Mouse (Mus musculus) stomach, embryonic 16.5 days (tissue): ENCODE results near the gene Egfl6. TPM values are rescaled to one million over a fixed set of nuclear protein-coding genes. Genes with fewer than 3 reads are reported as not detected.

Experiments used
- ATAC-seq: fragments of 200-750 bp; cut with Nextera tagmentation; 2 replicates; pipeline ENCODE4 v1.8.0; 2017; ENCODE audit warnings: moderate number of reproducible peaks, moderate TSS enrichment; ENCODE audit not compliant: insufficient read depth, low FRiP score
- H3K27ac ChIP-seq: fragments of 300-500 bp; sonication (generic); 2 replicates; pipeline ENCODE4 v1.5.1; 2014; ENCODE audit warnings: low read length
- H3K27me3 ChIP-seq: fragments of 300-500 bp; sonication (generic); 2 replicates; pipeline ENCODE4 v1.6.1; 2014; ENCODE audit warnings: low read length, control low read depth, mixed read lengths; ENCODE audit not compliant: control insufficient read depth, insufficient read depth
- H3K36me3 ChIP-seq: fragments of 300-500 bp; sonication (generic); 2 replicates; pipeline ENCODE4 v1.6.1; 2014; ENCODE audit warnings: low read length; ENCODE audit not compliant: control insufficient read depth, insufficient read depth
- H3K4me1 ChIP-seq: fragments of 300-500 bp; sonication (generic); 2 replicates; pipeline ENCODE4 v1.6.1; 2014; ENCODE audit warnings: low read length, control low read depth, mixed read lengths; ENCODE audit not compliant: control insufficient read depth, insufficient read depth
- H3K4me2 ChIP-seq: fragments of 300-500 bp; sonication (generic); 2 replicates; pipeline ENCODE4 v1.6.1; 2014; ENCODE audit warnings: low read depth, low read length, mixed read lengths
- H3K4me3 ChIP-seq: fragments of 300-500 bp; sonication (generic); replicated peaks from 2 replicates; pipeline ENCODE4 v1.5.1; 2014; ENCODE audit warnings: mild to moderate bottlenecking, low read length
- H3K9ac ChIP-seq: fragments of 300-500 bp; sonication (generic); 2 replicates; pipeline ENCODE4 v1.6.1; 2014; ENCODE audit warnings: low read length
- H3K9me3 ChIP-seq: fragments of 300-500 bp; sonication (generic); replicated peaks from 2 replicates; pipeline ENCODE4 v1.6.1; 2016; ENCODE audit warnings: low read length, control low read depth; ENCODE audit not compliant: control insufficient read depth
- WGBS: fragments of 180-500 bp; shearing (Covaris S2); extraction: QIAGEN DNeasy Blood & Tissue Kit; methylation state at CpG from one replicate; pipeline ENCODE4 v1.1.7; 2014; 5-methylcytosine and 5-hydroxymethylcytosine counted together
- polyA plus RNA-seq: library from polyadenylated mRNA; unstranded; fragments of >200 nt; fragmentation: Nextera tagmentation; extraction: Ambion mirVana; gene quantifications from 2 replicates; pipeline ENCODE4 v1.2.1, GENCODE M21; 2015

Gene Egfl6
- polyA plus RNA-seq, 1 experiment from 2014 or later = 20.7 TPM

DNA sequence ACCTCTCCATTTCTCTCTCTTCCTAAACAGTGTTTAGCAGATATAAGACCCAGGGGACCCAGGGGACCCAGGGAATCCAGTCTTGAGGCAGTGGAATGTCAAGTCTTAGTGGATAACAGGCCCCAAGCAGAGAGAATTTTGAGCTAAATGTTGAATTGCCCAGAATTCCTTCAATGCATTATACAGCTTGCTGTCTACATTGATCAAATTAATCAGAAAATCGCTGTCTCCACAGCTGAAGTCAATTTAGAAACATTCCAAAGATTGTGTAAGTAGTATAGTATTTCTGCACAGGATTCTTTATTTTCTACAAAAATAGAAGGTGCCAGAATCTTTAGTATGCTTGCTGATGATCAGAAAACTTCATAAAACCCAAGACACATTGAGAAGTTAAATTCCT, 9.4 kb downstream of the Egfl6 start:
- Histone ChIP-seq H3K4me1 (no peaks in the 10 kb centered on the region), H3K27me3 (no peaks in the 10 kb centered on the region), H3K9ac (no peak overlapping the region), H3K4me2 (no peak overlapping the region), H3K27ac (no peak overlapping the region), H3K9me3 (no peaks in the 10 kb centered on the region), H3K4me3 (no peak overlapping the region), H3K36me3 (no peaks in the 10 kb centered on the region)
- ATAC-seq = no peak
- WGBS = 68% methylated on average over 1 of the region's 1 CpGs

DNA sequence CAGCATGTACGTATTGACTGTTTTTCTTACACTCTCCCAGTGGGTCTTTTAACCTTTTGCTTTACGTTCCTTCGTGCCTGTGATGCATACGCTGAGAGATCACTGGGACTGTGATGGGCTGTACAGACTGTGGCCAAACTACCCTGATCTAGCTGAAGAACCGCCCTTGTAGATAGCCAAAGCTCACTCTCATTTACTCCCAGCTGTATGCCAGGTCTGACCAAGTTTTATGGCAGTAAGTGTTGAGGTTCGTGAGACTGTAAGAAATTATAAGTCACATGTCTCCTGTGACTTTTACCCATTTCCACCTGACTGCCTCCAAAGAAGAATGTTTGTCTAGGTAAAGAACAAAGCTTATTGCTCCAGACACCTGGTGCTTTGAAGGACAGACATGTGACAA, 19.5 kb downstream of the Egfl6 start:
- Histone ChIP-seq H3K4me3 (no peak overlapping the region), H3K27me3 (no peaks in the 10 kb centered on the region; the same call in 1 of the 2 replicates), H3K9me3 (no peaks in the 10 kb centered on the region), H3K4me1 (no peaks in the 10 kb centered on the region), H3K4me2 (no peak overlapping the region), H3K27ac (no peak overlapping the region), H3K9ac (no peak overlapping the region), H3K36me3 (no peaks in the 10 kb centered on the region)
- ATAC-seq = no peak; the same call in 1 of the 2 replicates
- 86% methylated on average over 6 of the region's 6 CpGs for WGBS

DNA sequence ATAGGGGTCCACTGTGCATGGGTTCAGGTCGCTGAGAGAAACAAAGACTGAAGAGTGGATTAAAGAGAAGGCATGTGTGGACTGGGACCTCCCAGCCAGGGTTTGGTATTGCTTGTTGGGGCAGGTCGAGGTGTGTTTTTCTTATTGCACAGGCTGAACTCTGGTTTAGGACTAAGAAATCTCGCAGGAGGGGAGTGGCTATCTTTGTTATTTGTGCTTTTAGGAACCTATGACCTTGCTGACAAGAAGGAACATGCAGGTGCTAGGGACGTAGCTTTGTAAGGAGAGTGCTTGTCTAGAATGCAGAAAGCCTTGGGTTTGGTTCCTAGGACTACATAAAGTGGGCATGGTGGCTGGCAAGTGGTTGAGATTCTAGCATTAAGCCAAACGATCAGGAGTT, 20.1 kb downstream of the Egfl6 start:
- ATAC-seq = peak; percentile 60; the same call in 1 of the 2 replicates
- H3K9ac ChIP-seq = no peak overlapping the region
- no peaks in the 10 kb centered on the region; the same call in 1 of the 2 replicates for H3K27me3 ChIP-seq
- H3K27ac ChIP-seq = peak overlapping the region; percentile 33; the same call in 1 of the 2 replicates
- no peak overlapping the region for H3K4me3 ChIP-seq
- no peaks in the 10 kb centered on the region for H3K36me3 ChIP-seq
- H3K4me1 ChIP-seq = no peaks in the 10 kb centered on the region
- no peak overlapping the region for H3K4me2 ChIP-seq
- H3K9me3 ChIP-seq = no peaks in the 10 kb centered on the region
- WGBS = 51% methylated on average over 5 of the region's 5 CpGs

DNA sequence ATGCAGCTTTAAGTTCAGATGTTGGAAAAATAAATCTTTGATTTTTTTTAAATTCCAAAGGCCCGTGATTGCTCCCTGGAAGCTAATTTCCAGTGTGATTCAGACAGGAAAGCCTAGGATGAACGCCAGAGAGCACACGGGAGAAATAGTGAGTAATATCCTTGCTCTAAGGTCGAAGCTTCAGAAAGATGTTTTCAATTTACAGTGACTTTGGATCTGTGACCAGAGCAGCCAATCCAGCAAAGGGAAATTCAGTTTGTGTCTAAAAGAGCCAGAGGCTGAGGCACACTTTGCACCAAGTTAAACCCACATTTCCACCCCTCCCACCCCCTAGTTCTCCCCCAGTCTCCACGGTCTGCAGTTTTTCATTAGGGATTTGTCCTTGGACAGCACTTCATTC, 20.6 kb downstream of the Egfl6 start:
- no peaks in the 10 kb centered on the region for H3K9me3 ChIP-seq
- H3K27me3 ChIP-seq = no peaks in the 10 kb centered on the region; the same call in 1 of the 2 replicates
- H3K4me1 ChIP-seq = no peaks in the 10 kb centered on the region
- H3K4me3 ChIP-seq = no peak overlapping the region
- H3K36me3 ChIP-seq = no peaks in the 10 kb centered on the region
- no peak overlapping the region for H3K9ac ChIP-seq
- H3K27ac ChIP-seq = peak overlapping the region; percentile 33; the same call in 1 of the 2 replicates
- 52% methylated on average over 5 of the region's 5 CpGs for WGBS
- no peak for ATAC-seq
- H3K4me2 ChIP-seq = no peak overlapping the region

DNA sequence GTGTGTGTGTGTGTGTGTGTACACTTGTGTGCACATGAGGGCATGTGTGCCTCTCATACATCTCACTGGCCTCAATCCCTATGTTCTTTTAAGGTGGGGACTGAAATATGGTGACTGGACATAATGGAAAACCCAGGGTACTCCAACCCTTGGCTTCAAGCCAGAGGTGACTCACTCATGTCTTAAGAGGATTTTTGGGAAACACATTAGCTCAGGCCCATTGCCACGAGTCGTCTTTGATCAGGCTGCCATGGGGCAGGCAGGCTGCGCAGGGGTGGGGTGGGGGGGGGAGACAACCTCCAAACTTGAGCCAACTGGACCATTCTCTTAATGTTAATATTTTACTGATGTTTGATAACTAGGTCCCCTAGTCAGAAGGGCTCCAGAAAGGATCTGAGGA, 26.2 kb downstream of the Egfl6 start:
- H3K9ac ChIP-seq = no peak overlapping the region
- no peak overlapping the region for H3K27ac ChIP-seq
- H3K4me3 ChIP-seq = no peak overlapping the region
- H3K36me3 ChIP-seq = no peaks in the 10 kb centered on the region
- no peaks in the 10 kb centered on the region; the same call in 1 of the 2 replicates for H3K27me3 ChIP-seq
- no peak for ATAC-seq
- H3K9me3 ChIP-seq = no peaks in the 10 kb centered on the region
- 26% methylated on average over 3 of the region's 3 CpGs for WGBS
- no peaks in the 10 kb centered on the region for H3K4me1 ChIP-seq
- no peak overlapping the region for H3K4me2 ChIP-seq

DNA sequence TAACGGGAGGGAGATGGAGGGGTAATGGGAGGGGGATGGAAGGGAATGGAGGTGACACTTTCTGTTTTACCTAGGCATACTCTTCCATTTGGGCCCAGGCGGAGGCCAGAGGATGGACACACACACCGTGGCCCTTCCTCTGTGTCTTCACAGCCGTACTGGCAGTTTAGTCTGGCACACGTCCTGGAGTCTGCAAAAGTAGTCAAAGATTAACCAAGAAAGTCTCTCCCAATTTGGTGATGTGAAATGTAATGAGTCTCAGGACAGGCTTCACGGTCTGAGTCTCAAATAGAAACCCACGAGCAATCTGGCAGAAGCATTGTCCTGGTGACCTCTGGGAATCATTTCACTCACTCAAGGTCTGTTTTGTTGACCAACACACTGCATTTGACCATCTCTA, 33.2 kb downstream of the Egfl6 start:
- H3K36me3 ChIP-seq = no peaks in the 10 kb centered on the region
- ATAC-seq = no peak
- no peaks in the 10 kb centered on the region for H3K9me3 ChIP-seq
- no peaks in the 10 kb centered on the region; the same call in 1 of the 2 replicates for H3K27me3 ChIP-seq
- no peak overlapping the region for H3K4me3 ChIP-seq
- H3K9ac ChIP-seq = no peak overlapping the region
- H3K27ac ChIP-seq = no peak overlapping the region
- no peak overlapping the region for H3K4me2 ChIP-seq
- H3K4me1 ChIP-seq = no peaks in the 10 kb centered on the region
- WGBS = 75% methylated on average over 7 of the region's 7 CpGs

DNA sequence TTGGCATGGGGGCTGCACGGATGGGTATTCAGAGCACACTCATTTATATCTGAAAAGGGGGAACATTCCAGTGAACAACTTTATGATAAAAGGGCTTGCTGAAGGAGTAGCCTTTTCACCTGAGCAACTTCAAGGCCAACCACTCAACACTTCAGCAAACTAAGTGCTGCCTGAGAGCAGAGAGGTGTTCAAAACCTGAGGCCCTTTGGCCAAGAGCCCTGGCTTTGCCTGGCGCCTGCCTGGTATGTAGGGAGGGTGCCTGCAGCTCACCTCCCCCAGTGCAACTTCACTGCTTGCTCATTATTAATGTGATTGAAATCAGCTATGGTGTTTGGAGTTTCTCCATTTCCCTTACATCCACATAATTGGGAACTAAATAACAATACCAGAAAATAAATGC, 39.0 kb downstream of the Egfl6 start:
- WGBS = 61% methylated on average over 2 of the region's 2 CpGs
- no peak overlapping the region for H3K27ac ChIP-seq

DNA sequence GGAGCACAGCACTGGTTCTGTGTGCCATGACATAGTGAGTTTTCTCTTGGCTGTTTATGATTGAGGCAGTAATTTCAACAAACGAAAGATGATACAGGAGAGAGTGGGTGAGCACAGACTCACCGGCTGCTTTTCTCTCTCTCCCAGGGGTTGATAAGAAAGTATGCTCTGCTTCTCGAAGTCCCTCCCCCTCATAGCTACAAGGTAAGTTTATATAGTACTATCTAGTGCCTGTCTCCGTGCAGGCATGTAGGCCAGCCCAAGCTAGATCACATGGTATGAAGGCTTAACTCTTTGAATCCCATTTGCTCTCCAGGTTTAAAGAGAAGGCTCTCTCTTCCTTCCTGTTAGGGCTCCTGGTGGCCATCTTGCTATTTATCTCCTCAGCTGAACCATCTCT, 50.4 kb downstream of the Egfl6 start:
- ATAC-seq = peak; percentile 64; the same call in 1 of the 2 replicates
- Histone ChIP-seq H3K4me2 (no peak overlapping the region), H3K4me1 (no peaks in the 10 kb centered on the region), H3K36me3 (no peaks in the 10 kb centered on the region), H3K27ac (no peak overlapping the region), H3K4me3 (no peak overlapping the region), H3K9ac (no peak overlapping the region), H3K9me3 (no peaks in the 10 kb centered on the region), H3K27me3 (no peaks in the 10 kb centered on the region; the same call in 1 of the 2 replicates)
- 24% methylated on average over 4 of the region's 4 CpGs for WGBS

More for the DNA sequence above, 39.0 kb downstream of the Egfl6 start:
- Histone ChIP-seq H3K9ac (no peak overlapping the region), H3K4me3 (no peak overlapping the region), H3K9me3 (no peaks in the 10 kb centered on the region), H3K4me1 (no peaks in the 10 kb centered on the region), H3K4me2 (no peak overlapping the region), H3K27me3 (no peaks in the 10 kb centered on the region; the same call in 1 of the 2 replicates), H3K36me3 (no peaks in the 10 kb centered on the region)
- no peak for ATAC-seq

DNA sequence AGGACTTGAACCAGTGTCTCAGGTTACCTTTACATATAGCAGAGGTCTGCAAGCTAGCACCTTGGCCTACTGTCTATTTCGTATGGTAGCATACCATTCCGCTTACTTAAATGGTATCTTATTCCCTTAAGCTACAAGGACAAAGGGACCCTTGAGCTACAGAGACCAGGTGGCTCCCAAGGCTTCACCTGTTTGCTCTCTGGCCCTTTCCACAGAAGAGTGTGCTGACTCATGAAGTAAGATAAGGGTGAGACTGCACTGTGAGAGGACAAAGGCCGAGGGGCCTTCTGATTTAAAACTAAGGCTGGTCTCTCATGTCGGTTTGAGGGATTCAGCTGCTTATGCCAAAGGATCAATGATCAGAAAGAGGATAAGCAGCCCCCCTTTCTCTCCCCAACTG, 52.1 kb downstream of the Egfl6 start:
- Histone ChIP-seq H3K9ac (no peak overlapping the region), H3K9me3 (no peaks in the 10 kb centered on the region), H3K4me3 (no peak overlapping the region), H3K4me1 (no peaks in the 10 kb centered on the region), H3K36me3 (no peaks in the 10 kb centered on the region), H3K27ac (no peak overlapping the region), H3K4me2 (no peak overlapping the region), H3K27me3 (no peaks in the 10 kb centered on the region; the same call in 1 of the 2 replicates)
- peak; percentile 64; the same call in 1 of the 2 replicates for ATAC-seq
- 72% methylated on average over 4 of the region's 4 CpGs for WGBS
